16 mouse cellular contexts compared by ENCODE assay signal in the genomic region with DNA sequence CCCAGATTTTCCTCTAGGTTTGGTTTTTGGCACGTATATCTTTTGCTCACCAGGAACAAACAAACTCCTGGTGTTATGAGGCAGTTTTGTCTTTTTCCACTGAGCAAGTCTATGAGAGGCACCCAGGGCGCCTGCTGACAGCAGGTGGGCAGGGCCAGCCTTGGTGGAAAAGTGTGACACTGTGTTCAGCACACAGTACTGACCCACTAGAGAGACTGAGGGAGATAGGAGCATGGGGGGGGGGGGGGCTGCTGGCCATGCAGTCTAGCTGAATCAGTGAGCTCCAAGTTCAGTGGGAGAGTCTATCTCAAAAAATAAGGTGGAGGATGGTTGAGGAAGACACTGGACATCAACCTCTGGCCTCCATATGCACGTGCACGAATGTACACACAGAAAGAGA.
"Had no signal": no experiment of that assay in that cellular context is flagged by ENCODE, and none has a peak within 500 bp of the region (broad histone marks: within the 10 kb centered on the region; RNA-seq: fewer than 3 reads in every experiment).

No protein-coding gene starts in this region.

- H3K4me1 ChIP-seq: neural tube, embryonic 13.5 days; stomach, embryonic 15.5 days had no signal

- DNase-seq: retina, postnatal 1 day; right cerebral cortex, adult 18-20 months; right cerebral cortex, postnatal 14 days; right cerebral cortex, postnatal 25 days; right cerebral cortex, postnatal 4 days; spleen, adult 18-20 months; thymus, adult 18-20 months; thymus, adult 2 months; thymus, postnatal 14 days; thymus, postnatal 25 days; thymus, postnatal 36 days; thymus, postnatal 4 days had no signal

- H3K9me3 ChIP-seq: neural tube, embryonic 13.5 days; neural tube, embryonic 15.5 days; stomach, embryonic 15.5 days had no signal

- H3K36me3 ChIP-seq: neural tube, embryonic 13.5 days; neural tube, embryonic 15.5 days; stomach, embryonic 15.5 days had no signal

- H3K4me3 ChIP-seq: neural tube, embryonic 13.5 days; neural tube, embryonic 15.5 days; stomach, embryonic 15.5 days had no signal

- H3K4me2 ChIP-seq: neural tube, embryonic 13.5 days; neural tube, embryonic 15.5 days; stomach, embryonic 15.5 days had no signal

- H3K9ac ChIP-seq: neural tube, embryonic 13.5 days; neural tube, embryonic 15.5 days; stomach, embryonic 15.5 days had no signal

- H3K27me3 ChIP-seq: neural tube, embryonic 13.5 days; stomach, embryonic 15.5 days had no signal

- H3K27ac ChIP-seq: neural tube, embryonic 13.5 days; neural tube, embryonic 15.5 days; stomach, embryonic 15.5 days; stomach, postnatal 0 days had no signal
